Mouse (Mus musculus) myocyte (in vitro differentiated cells): ENCODE results near the gene Rmdn2. TPM values are rescaled to one million over a fixed set of nuclear protein-coding genes. Genes with fewer than 3 reads are reported as not detected.

Source experiments
- H3K27me3 ChIP-seq: one replicate; pipeline ENCODE4 v1.6.1; 2011; ENCODE audit not compliant: control insufficient read depth, insufficient read depth, insufficient read length
- H3K36me3 ChIP-seq: one replicate; pipeline ENCODE4 v1.6.1; 2011; ENCODE audit not compliant: control insufficient read depth, insufficient read depth
- H3K4me2 ChIP-seq: one replicate; pipeline ENCODE4 v1.6.1; 2011; ENCODE audit warnings: low read depth, control low read depth
- H3K4me3 ChIP-seq: one replicate; pipeline ENCODE4 v1.5.1; 2011; ENCODE audit warnings: mild to moderate bottlenecking, control low read depth, moderate library complexity
- H3K79me2 ChIP-seq: one replicate; pipeline ENCODE4 v1.6.1; 2011; ENCODE audit not compliant: control insufficient read depth, insufficient read depth
- H3ac ChIP-seq: one replicate; pipeline ENCODE4 v1.6.1; 2011; ENCODE audit not compliant: control insufficient read depth, insufficient read length
- CEBPB ChIP-seq: IDR thresholded peaks from 2 replicates; pipeline ENCODE4 v1.6.1; 2011; ENCODE audit warnings: mild to moderate bottlenecking, moderate library complexity; ENCODE audit not compliant: poor library complexity, insufficient read depth, severe bottlenecking
- E2F4 ChIP-seq: IDR thresholded peaks from one replicate; pipeline ENCODE4 v1.6.1; 2011; ENCODE audit warnings: mild to moderate bottlenecking, control low read depth, moderate library complexity; ENCODE audit not compliant: insufficient read depth
- MAX ChIP-seq: IDR thresholded peaks from one replicate; pipeline ENCODE4 v1.6.1; 2011; ENCODE audit warnings: low read depth, mild to moderate bottlenecking, control low read depth
- MYOD1 ChIP-seq, 3 experiments: IDR thresholded peaks; one replicate each; pipeline ENCODE4 v1.6.1; 2011; ENCODE audit warnings: control low read depth in 2 of 3, low read depth in 2 of 3, mild to moderate bottlenecking in 2 of 3, moderate library complexity in 1 of 3; ENCODE audit not compliant: insufficient read length in 2 of 3, control insufficient read depth in 1 of 3
- MYOG ChIP-seq, 3 experiments: IDR thresholded peaks; one replicate each; pipeline ENCODE4 v1.6.1; 2011; ENCODE audit warnings: control low read depth in 2 of 3, low read depth in 2 of 3, mild to moderate bottlenecking in 2 of 3; ENCODE audit not compliant: insufficient read length in 2 of 3, control insufficient read depth in 1 of 3, insufficient read depth in 1 of 3
- POLR2A ChIP-seq: IDR thresholded peaks from one replicate; pipeline ENCODE4 v1.6.1; 2011; ENCODE audit warnings: low read depth, mild to moderate bottlenecking, control low read depth, moderate library complexity; ENCODE audit not compliant: insufficient read length
- POLR2AphosphoS2 ChIP-seq: IDR thresholded peaks from one replicate; pipeline ENCODE4 v1.6.1; 2011; ENCODE audit warnings: low read depth, control low read depth; ENCODE audit not compliant: insufficient read length
- REST ChIP-seq: IDR thresholded peaks from one replicate; pipeline ENCODE4 v1.6.1; 2011; ENCODE audit warnings: mild to moderate bottlenecking, control low read depth, moderate library complexity; ENCODE audit not compliant: insufficient read depth, insufficient read length
- SRF ChIP-seq: IDR thresholded peaks from one replicate; pipeline ENCODE4 v1.6.1; 2011; ENCODE audit warnings: low read depth; ENCODE audit not compliant: control insufficient read depth, insufficient read length
- TCF3 ChIP-seq: IDR thresholded peaks from one replicate; pipeline ENCODE4 v1.6.1; 2011; ENCODE audit warnings: low read depth, control low read depth; ENCODE audit not compliant: insufficient read length
- USF1 ChIP-seq: IDR thresholded peaks from one replicate; pipeline ENCODE4 v1.6.1; 2011; ENCODE audit warnings: low read depth, mild to moderate bottlenecking, control low read depth, moderate library complexity
- polyA plus RNA-seq: library from polyadenylated mRNA; unstranded; fragments of >200 nt; fragmentation: generic; extraction: Trizol; gene quantifications from one replicate; pipeline ENCODE4 v1.2.1, GENCODE M21; 2012; ENCODE audit warnings: missing spikeins

Rmdn2 gene
- polyA plus RNA-seq, 1 experiment, result 1.6 TPM

GRCm38 (mm10) chr17:79595996-79596395 is 15.7 kb upstream of the Rmdn2 start:
- Histone ChIP-seq H3K4me2 (no peak overlapping the region), H3K36me3 (no peaks in the 10 kb centered on the region), H3K79me2 (no peaks in the 10 kb centered on the region), H3K4me3 (no peak overlapping the region), H3ac (no peak overlapping the region), H3K27me3 (no peaks in the 10 kb centered on the region)
- TF ChIP-seq SRF, result no peak
- TF ChIP-seq POLR2A, result no peak
- no peak for TF ChIP-seq MAX
- TF ChIP-seq MYOD1 (IDR thresholded peaks at IDR 0.05; ENCODE audit: control insufficient read depth in 1 of 3, insufficient read length in 2 of 3, low read depth in 2 of 3), result no peak
- no peak for TF ChIP-seq TCF3
- TF ChIP-seq E2F4, result no peak
- no peak for TF ChIP-seq MYOG (IDR thresholded peaks at IDR 0.05; ENCODE audit: control insufficient read depth in 1 of 3, insufficient read depth in 1 of 3, insufficient read length in 2 of 3, low read depth in 2 of 3)

- no peaks in the 10 kb centered on the region for H3K79me2 ChIP-seq
- H3ac ChIP-seq, result no peak overlapping the region
- no peaks in the 10 kb centered on the region for H3K27me3 ChIP-seq
- H3K36me3 ChIP-seq, result no peaks in the 10 kb centered on the region
- H3K4me2 ChIP-seq, result no peak overlapping the region
- no peak overlapping the region for H3K4me3 ChIP-seq
- TF ChIP-seq POLR2A, result no peak
- TF ChIP-seq POLR2AphosphoS2, result no peak
- no peak for TF ChIP-seq MYOG (IDR thresholded peaks at IDR 0.05; ENCODE audit: control insufficient read depth in 1 of 3, insufficient read depth in 1 of 3, insufficient read length in 2 of 3, low read depth in 2 of 3)
Measured at GRCm38 (mm10) chr17:79598151-79598550, 13.5 kb upstream of the Rmdn2 start.

GRCm38 (mm10) chr17:79598596-79599577 is 12.8 kb upstream of the Rmdn2 start:
- no peak overlapping the region for H3K4me2 ChIP-seq
- no peaks in the 10 kb centered on the region for H3K36me3 ChIP-seq
- no peaks in the 10 kb centered on the region for H3K79me2 ChIP-seq
- TF ChIP-seq E2F4 (no peak), CEBPB (0 out of 2 replicates have a peak, but pooled peaks have one; percentile 45)
- H3K4me3 ChIP-seq, result no peak overlapping the region
- H3K27me3 ChIP-seq, result no peaks in the 10 kb centered on the region
- no peak overlapping the region for H3ac ChIP-seq

- H3K36me3 ChIP-seq, result no peaks in the 10 kb centered on the region
- TF ChIP-seq CEBPB, result no peak
- TF ChIP-seq USF1, result peak; percentile 60
- no peak overlapping the region for H3K4me2 ChIP-seq
- no peak overlapping the region for H3K4me3 ChIP-seq
- no peaks in the 10 kb centered on the region for H3K79me2 ChIP-seq
- H3K27me3 ChIP-seq, result no peaks in the 10 kb centered on the region
- H3ac ChIP-seq, result no peak overlapping the region
Measured at GRCm38 (mm10) chr17:79600108-79600507, 11.6 kb upstream of the Rmdn2 start.

- no peak overlapping the region for H3K4me3 ChIP-seq
- no peak overlapping the region for H3K4me2 ChIP-seq
- no peaks in the 10 kb centered on the region for H3K36me3 ChIP-seq
- H3K27me3 ChIP-seq, result no peaks in the 10 kb centered on the region
- no peak overlapping the region for H3ac ChIP-seq
- H3K79me2 ChIP-seq, result no peaks in the 10 kb centered on the region
- TF ChIP-seq POLR2A (no peak), POLR2AphosphoS2 (no peak)
Measured at GRCm38 (mm10) chr17:79602381-79602780, 9.3 kb upstream of the Rmdn2 start.

GRCm38 (mm10) chr17:79603427-79603826 is 8.2 kb upstream of the Rmdn2 start:
- Histone ChIP-seq H3K27me3 (no peaks in the 10 kb centered on the region), H3K4me2 (no peak overlapping the region), H3ac (no peak overlapping the region), H3K4me3 (no peak overlapping the region), H3K36me3 (no peaks in the 10 kb centered on the region), H3K79me2 (no peaks in the 10 kb centered on the region)
- TF ChIP-seq REST (no peak), MYOG (IDR thresholded peaks at IDR 0.05; ENCODE audit: control insufficient read depth in 1 of 3, insufficient read depth in 1 of 3, insufficient read length in 2 of 3, low read depth in 2 of 3) (no peak), MYOD1 (IDR thresholded peaks at IDR 0.05; ENCODE audit: control insufficient read depth in 1 of 3, insufficient read length in 2 of 3, low read depth in 2 of 3) (no peak)
